Mouse (Mus musculus): ENCODE results near the gene Gm20481. TPM values are rescaled to one million over a fixed set of nuclear protein-coding genes. Genes with fewer than 3 reads are reported as not detected.
A peak's percentile ranks its signal among the peaks of the same experiment; 100 is the strongest.
"Not testable (repeated sequence)": the region's sequence is repeated elsewhere in the genome, so short reads cannot be mapped to it uniquely, and the experiment has no call there.

The Gm20481 gene
- total RNA-seq, 2 experiments from 2014 or later = not detected

DNA sequence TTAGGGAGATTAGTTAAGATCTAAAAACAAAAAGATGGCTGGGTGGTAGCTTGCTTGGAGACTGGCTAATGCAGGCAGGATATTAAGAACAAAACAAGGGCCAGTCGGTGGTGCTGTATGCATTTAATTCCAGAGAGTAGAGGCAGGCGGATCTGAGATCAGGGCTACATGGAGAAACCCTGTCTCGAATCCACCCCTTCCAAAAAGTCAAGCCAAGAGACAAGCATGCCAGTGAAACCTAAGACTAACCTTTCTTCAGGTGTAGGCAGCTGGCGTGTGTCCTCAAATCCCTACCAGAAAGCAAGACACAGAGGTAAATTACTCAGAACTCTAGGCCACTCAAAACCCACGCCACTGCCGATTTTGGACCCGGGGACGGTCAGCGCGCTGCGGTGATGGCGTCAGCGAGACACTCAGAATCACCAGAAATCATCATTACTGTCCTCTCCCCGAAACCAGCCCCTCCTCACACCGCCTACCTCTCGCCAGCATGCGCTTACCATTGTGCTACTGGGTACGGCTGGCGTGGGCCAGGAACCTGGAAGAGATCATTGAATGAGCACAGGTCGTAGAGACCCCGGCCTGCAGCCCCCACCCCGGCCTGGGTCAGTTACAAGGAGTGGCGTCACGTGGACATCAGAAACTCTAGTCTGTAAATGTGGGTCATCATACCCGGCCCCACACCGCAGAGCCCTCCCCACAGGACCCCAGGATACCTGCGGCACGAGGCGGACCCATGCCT is 17.9 kb upstream of the Gm20481 start:
- DNase-seq = no peak

DNA sequence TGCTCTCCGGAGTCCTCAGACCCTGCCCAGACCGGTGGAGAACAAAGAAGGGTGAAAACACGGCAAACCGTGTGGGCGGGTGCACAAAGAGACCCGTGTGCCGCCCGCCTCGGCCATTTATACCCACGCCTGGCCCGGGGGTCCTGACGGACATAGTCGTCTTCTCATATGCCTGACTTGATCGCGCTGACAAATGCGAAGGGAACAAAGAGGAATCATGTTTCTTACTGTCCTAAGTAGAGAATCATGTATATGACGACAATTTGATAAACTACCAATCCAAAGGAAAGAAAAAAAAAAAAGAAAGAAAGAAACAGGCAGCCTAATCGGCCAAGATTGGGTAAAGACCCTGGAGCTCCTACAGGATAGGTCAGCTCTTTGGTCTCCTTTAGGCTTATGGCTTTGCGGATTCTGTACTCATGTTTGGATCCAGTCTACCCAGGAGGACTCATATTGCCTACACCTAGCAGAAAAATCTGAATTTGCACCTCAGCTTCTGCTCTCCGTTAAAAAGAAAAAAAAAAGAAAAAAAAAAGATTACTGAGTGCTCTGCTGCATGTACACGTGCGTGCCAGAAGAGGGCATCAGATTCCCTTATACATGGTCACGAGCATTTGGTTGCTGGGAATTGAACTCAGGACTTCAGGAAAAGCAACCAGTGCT is 17.2 kb upstream of the Gm20481 start:
- DNase-seq = peak; percentile 89

DNA sequence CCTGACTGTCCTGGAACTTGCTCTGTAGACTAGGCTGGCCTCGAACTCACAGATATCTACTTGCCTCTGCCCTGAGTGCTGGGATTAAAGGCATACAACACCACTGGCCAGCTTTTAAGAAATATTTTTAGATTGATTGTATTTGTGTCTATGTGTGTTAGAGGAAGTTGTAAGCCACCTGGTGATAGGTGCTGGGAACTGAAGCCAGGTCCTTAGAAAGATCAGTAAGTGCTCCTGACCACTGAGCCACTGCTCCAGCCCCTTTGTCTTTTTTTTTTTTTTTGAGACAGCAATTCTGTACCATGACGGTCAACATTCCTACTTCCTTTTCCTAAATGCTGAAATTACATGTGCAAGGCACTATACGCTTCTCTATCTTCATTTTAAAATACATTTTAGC is 16.5 kb upstream of the Gm20481 start:
- DNase-seq = no peak

DNA sequence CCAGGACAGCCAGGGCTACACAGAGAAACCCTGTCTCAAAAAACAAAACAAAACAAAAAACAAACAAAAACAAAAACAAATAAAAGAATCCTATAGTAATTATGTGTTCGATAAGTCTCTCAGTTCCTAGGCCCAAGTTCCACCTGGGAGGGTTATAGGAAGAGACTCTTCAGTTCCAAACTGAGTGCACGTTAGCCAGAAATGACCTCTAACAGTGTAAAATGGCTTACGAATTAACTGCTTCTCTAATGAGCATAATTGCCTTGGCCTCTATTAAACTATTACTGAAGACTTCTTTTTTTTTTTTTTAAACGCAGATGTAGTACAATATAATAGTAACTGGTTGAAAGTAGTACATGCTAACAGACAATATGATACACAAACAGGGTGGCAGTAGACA is 15.8 kb upstream of the Gm20481 start:
- DNase-seq = no peak

DNA sequence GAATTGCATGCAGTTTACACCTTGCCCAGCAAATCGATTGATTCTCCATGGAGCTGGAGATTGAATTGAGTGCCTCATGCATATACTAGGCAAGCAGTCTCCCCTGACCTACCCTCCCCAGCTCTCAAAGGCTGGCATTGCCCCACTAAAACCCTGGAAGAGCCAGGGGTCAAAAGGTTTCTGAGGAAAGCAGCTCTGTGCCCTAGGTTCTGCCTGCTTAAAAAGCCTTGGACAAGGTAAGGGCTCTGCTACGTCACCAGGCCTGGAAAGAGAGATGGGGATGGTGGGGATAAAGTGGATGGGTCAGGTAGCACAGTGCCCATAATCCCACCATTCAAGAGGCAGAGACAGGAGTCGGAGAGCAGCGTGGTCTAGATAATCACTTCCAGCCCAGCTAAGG is 14.9 kb upstream of the Gm20481 start:
- no peak for DNase-seq

DNA sequence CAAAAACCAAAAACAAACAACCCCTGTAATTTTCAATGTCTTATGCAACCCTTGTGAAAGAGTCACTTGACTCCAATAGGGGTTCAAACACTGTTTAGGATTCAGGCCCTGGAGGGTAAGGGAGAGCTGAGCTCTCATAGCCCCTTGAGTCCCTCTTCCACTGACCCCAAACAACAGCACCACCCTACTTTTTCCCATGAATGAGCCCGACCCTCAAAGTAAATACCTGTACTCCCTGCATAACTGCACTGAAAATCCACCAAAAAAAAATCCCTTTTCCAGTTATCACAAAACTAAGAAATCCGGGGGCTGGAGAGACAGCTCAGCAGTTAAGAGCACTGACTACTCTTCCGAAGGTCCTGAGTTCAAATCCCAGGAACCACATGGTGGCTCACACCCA is 13.8 kb upstream of the Gm20481 start:
- DNase-seq = no peak

DNA sequence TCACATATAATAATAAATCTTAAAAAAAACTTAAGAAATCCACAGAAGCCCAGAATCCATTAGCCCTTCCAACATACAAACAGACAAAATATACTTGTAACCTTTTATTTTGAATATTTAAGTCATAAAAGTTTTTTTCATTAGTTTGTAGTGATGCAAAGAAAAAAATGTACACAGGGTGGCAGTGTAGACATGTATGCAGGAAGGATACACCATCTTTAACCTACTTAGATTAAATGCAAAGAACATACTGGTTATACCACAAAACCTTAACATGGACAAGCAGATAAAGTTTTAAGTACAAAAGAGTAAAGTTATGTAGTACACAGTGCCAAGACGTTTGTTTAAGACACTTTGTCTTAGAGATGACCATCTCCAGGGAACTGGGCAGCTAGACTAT is 13.4 kb upstream of the Gm20481 start:
- no peak for DNase-seq

DNA sequence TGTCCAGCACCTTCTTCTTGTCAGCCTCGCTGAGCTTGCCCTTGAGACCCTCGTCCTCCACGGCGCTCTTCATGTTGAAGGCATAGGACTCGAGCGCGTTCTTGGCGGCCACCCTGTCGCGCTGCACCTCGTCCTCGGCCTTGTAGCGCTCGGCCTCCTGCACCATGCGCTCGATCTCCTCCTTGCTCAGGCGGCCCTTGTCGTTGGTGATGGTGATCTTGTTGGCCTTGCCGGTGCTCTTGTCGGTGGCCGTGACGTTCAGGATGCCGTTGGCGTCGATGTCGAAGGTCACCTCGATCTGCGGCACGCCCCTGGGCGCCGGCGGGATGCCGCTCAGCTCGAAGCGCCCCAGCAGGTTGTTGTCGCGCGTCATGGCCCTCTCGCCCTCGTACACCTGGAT is 12.4 kb upstream of the Gm20481 start:
- not testable (repeated sequence) for DNase-seq

DNA sequence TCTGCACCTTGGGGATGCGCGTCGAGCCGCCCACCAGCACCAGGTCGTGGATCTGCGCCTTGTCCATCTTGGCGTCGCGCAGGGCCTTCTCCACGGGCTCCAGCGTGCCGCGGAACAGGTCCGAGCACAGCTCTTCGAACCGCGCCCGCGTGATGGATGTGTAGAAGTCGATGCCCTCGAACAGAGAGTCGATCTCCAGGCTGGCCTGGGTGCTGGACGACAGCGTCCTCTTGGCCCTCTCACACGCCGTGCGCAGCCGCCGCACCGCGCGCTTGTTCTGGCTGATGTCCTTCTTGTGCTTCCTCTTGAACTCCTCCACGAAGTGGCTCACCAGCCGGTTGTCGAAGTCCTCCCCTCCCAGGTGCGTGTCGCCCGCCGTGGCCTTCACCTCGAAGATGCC is 11.7 kb upstream of the Gm20481 start:
- DNase-seq = not testable (repeated sequence)

DNA sequence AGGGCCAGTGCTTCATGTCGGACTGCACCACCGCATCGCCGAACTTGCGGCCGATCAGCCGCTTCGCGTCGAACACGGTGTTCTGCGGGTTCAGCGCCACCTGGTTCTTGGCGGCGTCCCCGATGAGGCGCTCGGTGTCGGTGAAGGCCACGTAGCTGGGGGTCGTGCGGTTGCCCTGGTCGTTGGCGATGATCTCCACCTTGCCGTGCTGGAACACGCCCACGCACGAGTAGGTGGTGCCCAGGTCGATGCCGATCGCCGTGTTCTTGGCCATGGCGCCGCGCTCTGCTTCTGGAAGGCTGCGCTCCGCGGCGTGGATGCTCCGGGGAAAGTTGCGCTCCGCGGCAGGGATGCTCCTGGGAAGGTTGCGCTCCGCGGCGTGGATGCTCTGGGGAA is 11.0 kb upstream of the Gm20481 start:
- not testable (repeated sequence) for DNase-seq

DNA sequence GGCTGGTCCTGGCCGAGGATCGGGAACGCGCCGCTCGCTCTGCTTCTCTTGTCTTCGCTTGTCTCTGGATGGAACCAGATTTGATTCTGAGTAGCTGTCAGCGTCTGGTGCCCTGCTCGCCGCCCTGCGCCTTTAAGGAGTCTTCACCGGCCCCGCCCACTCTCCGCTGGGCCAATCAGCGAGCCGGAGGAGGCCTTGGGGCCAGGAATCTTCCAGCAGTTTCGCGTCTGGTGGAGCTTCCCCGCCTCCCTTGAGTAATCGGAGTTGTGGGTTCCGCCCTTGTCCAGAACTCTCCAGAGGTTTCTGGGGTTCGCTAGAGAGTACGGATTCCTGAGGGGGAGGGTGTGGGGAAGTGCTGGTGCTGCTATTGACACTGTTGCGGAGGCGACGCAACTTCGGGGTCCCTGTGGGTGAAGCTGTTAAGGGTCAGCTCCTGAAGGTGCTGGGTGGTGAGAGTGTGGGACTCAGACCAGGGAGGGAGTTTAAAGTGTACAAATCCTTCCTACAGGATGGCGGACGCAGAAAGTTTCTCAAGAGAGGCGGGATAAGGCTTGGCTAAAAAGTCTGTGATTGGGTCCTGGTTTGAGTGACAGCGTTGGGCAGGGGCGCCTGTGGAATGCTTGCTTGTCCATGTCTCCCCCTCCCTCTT is 10.5 kb upstream of the Gm20481 start, which contains the start of gene Hspa1b:
Hspa1b (minus strand) TSS at position 109 of the 649 bp plus-strand sequence.
- DNase-seq = peak; percentile 83

DNA sequence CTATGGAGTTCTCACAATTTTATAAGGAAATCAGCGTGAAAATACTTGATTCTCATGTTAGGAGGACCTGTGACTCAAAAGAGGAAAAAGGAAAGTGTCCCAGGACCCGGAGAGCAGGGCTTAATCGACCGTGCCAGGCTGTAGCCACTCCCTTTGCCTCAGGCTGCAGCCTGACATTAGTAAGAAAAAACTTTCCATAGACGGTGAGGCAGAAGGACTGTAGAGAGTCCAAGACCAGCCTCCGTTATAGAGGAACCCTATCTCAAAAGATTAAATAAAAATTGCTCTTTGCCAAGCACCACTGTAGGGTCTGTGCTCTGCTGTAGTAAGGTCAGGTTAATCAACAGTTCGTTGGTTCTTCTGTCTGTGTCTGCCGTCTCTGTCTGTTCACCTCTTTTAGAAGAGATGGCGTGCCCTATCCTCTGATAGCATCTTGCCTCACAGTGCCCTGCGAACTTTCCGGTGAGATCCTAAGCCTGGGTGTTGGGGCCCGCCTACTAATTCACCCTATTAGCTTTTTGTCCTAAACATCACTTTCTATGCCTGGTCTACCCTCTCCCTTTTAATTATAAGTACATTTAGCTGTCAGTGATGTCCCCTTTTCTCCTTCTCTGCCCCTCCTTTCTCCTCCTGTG is 9.7 kb upstream of the Gm20481 start:
- DNase-seq = peak; percentile 30

DNA sequence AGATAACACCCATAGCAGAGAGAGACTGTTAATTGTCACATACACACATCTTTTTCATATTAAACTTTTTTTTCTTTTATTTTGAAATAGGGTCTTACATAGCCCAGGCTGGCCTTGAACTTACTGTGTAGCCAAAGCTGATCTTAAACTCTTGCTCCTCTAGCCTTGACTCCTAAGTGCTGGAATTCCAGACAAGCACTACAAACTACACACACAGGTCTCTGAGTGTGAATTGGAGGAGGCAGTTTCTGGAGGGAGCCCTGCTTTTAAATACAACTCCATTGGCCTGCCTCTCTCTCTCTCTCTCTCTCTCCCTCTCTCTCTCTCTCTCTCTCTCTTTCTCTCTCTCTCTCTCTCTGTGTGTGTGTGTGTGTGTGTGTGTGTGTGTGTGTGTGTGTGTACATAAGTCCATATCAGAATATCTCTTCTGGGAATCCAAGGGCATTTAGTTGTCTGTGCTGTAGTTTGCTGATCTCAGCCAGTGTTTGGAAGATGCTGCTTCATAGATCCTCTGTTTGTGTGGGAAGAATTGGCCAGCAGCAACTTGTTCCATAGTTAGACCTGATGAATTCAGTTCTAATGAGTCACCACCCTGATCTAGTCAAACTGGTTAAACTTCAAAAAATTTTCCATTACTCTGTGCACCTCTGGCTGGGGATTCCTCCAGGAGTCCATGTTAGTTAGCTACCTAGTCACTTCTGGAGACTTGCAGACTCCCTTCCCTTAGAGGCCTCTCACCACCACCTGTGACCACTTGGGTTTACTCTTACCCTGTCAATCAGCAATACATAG is 8.8 kb upstream of the Gm20481 start:
- DNase-seq = no peak

DNA sequence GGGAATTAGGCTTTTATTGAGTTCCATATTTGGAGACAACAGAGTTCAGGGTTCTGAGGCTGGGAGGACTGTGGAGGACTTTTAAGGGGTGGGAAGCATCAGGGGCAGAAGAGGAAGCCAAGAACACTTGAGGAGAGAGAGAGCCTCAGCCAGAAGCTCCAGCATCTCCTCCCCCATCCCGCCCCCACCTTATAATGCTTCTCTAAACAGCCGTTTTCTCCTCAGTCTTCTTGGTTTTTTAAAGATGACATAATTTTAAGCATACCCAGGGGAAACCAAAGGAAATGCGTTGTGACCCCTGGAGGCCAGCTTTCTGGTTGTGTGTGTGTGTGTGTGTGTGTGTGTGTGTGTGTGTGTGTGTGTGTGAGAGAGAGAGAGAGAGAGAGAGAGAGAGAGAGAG is 7.6 kb upstream of the Gm20481 start:
- peak; percentile 43 for DNase-seq

DNA sequence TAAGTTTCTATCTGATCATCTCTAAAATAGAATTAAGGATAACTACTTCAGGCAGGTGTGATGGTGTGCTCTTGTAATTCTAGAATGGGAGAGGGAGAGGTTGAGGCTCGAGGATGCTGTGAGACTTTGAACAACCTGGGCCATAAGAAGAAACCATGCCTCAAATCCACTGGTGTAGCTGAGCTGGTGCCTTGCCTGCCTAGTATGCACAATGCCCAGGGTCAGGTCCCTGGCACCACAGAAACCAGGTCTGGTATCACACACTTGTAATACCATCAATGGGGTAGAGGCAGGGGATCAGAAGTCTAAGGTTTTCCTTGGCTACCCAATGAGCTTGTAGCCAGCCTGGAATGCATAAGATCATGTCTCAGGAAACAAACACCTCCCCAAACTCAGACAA is 6.9 kb upstream of the Gm20481 start:
- no peak for DNase-seq

DNA sequence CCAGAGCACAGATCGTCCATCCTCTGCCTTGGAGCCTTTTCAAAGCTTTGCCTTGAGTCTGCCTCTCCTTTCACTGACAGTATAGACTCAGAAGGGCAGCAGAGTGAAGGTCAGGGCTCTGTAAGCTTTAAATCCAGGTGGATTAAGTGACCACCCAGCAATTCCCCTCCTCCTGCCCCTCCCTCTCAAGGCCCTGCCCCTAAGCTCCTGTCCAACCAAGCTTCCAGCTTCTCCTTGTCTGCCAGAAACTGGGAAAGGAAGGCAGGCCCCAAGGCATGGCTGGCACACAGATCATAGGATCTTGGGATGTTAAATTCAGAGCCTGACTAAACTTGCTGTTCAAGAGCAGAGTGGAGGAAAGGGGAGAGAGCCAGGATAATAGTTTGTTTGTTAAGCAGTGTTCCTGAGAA is 5.1 kb upstream of the Gm20481 start:
- no peak for DNase-seq

DNA sequence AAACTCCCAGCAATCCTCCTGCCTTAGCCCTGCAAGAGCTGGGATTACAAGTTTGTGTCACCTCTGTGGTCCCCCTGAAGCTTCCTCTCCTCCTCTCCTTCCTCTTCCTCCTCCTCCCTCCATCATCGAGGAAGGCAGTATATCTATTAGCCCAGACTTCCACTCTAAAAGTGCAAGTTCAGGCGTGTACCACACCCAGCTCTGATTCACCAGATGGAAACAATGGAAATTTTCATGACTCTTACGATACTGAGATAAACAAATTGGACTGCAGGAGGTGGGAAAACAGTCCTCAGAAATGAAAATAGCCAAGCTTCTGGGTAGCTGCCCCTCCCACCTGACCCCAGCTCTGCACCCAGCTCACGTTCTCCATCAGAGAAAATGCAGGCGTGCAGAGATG is 4.1 kb upstream of the Gm20481 start:
- DNase-seq = no peak

DNA sequence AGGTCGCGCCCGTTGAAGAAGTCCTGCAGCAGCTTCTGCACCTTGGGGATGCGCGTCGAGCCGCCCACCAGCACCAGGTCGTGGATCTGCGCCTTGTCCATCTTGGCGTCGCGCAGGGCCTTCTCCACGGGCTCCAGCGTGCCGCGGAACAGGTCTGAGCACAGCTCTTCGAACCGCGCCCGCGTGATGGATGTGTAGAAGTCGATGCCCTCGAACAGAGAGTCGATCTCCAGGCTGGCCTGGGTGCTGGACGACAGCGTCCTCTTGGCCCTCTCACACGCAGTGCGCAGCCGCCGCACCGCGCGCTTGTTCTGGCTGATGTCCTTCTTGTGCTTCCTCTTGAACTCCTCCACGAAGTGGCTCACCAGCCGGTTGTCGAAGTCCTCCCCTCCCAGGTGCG is 1.1 kb downstream of the Gm20481 start:
- not testable (repeated sequence) for DNase-seq

DNA sequence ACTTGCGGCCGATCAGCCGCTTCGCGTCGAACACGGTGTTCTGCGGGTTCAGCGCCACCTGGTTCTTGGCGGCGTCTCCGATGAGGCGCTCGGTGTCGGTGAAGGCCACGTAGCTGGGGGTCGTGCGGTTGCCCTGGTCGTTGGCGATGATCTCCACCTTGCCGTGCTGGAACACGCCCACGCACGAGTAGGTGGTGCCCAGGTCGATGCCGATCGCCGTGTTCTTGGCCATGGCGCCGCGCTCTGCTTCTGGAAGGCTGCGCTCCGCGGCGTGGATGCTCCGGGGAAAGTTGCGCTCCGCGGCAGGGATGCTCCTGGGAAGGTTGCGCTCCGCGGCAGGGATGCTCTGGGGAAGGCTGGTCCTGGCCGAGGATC is 2.0 kb downstream of the Gm20481 start:
- not testable (repeated sequence) for DNase-seq

DNA sequence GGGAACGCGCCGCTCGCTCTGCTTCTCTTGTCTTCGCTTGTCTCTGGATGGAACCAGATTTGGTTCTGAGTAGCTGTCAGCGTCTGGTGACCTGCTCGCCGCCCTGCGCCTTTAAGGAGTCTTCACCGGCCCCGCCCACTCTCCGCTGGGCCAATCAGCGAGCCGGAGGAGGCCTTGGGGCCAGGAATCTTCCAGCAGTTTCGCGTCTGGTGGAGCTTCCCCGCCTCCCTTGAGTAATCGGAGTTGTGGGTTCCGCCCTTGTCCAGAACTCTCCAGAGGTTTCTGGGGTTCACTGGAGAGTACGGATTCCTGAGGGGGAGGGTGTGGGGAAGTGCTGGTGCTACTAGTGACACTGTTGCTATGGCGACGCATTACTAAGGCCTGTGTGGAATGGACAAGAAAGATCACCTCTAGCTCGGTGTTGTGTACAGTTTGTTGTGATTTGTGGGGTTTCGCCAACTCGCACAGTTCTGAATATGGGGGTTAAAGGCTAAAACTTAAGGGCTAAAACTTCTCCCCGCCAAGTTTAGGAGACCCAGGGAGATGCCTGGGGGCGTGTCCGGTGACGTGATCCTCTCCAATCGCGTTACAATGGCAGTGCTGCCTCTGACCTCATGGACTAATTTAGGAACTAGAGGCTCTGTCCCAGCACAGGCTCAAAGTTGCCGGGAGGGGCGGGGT is 2.5 kb downstream of the Gm20481 start, which contains the start of the genes Hspa1a and Hspa1l:
Hspa1a (minus strand) TSS at position 88 of the 681 bp plus-strand sequence.
Hspa1l (plus strand) TSS at position 635 of the 681 bp plus-strand sequence.
- DNase-seq = peak; percentile 87

Data from heart, postnatal 4 days (tissue).